Mouse (Mus musculus) megakaryocyte progenitor cell, adult 5-6 weeks (primary cell): ENCODE measurements around the gene Igdcc4. TPM values are rescaled to one million over a fixed set of nuclear protein-coding genes. Genes with fewer than 3 reads are reported as not detected.

Experiments
- ATAC-seq: replicated peaks from 2 replicates; pipeline ENCODE4 v1.8.0; 2016; ENCODE audit warnings: mild to moderate bottlenecking, moderate TSS enrichment, inconsistent platforms; ENCODE audit not compliant: poor library complexity
- total RNA-seq, 2 experiments: library from RNA; stranded (forward) in 1 of 2; stranded (reverse) in 1 of 2; fragments of 157-497, 149-512 nt in 1 of 2; fragments of 200-1000 nt in 1 of 2; gene quantifications; 2 replicates each; pipeline versions ENCODE4 v1.2.3 to v1.2.4; 2015 to 2017

Igdcc4 gene
- total RNA-seq, 2 experiments from 2014 or later: under 0.01 to 0.02 TPM

- ATAC-seq: no peak
Observed at GRCm38 (mm10) chr9:65109132-65110072, 8.1 kb downstream of the Igdcc4 start.

GRCm38 (mm10) chr9:65111698-65112097, 10.4 kb downstream of the Igdcc4 start:
- ATAC-seq: no peak

- no peak; the same call in 1 of the 2 replicates for ATAC-seq
Observed at GRCm38 (mm10) chr9:65113694-65114093, 12.4 kb downstream of the Igdcc4 start.

GRCm38 (mm10) chr9:65115891-65116290, 14.6 kb downstream of the Igdcc4 start:
- ATAC-seq: no peak

- ATAC-seq: no peak
Observed at GRCm38 (mm10) chr9:65117516-65117915, 16.2 kb downstream of the Igdcc4 start.

- ATAC-seq: peak; percentile 84
Observed at GRCm38 (mm10) chr9:65120935-65121334, 19.6 kb downstream of the Igdcc4 start.

GRCm38 (mm10) chr9:65122545-65122944, 21.3 kb downstream of the Igdcc4 start:
- ATAC-seq: no peak

- peak; percentile 73 for ATAC-seq
Observed at GRCm38 (mm10) chr9:65123552-65124168, 22.4 kb downstream of the Igdcc4 start.

GRCm38 (mm10) chr9:65128123-65128815, 27.0 kb downstream of the Igdcc4 start:
- peak; percentile 83 for ATAC-seq

- peak; percentile 45; the same call in 1 of the 2 replicates for ATAC-seq
Observed at GRCm38 (mm10) chr9:65131717-65132116, 30.4 kb downstream of the Igdcc4 start.

- peak; percentile 91 for ATAC-seq
Observed at GRCm38 (mm10) chr9:65133739-65134138, 32.5 kb downstream of the Igdcc4 start.

GRCm38 (mm10) chr9:65135126-65135525, 33.8 kb downstream of the Igdcc4 start:
- no peak for ATAC-seq

GRCm38 (mm10) chr9:65140491-65140890, 39.2 kb downstream of the Igdcc4 start:
- no peak for ATAC-seq

GRCm38 (mm10) chr9:65140936-65141305, 39.6 kb downstream of the Igdcc4 start, which contains the start of gene Igdcc3:
Gene Igdcc3 (plus strand): TSS chr9:65141189.
- ATAC-seq: no peak

GRCm38 (mm10) chr9:65141306-65141975, 40.2 kb downstream of the Igdcc4 start:
- peak; percentile 57 for ATAC-seq

- peak; percentile 50; the same call in 1 of the 2 replicates for ATAC-seq
Observed at GRCm38 (mm10) chr9:65141976-65142318, 40.7 kb downstream of the Igdcc4 start.

- no peak for ATAC-seq
Observed at GRCm38 (mm10) chr9:65142399-65142798, 41.1 kb downstream of the Igdcc4 start.

- ATAC-seq: no peak
Observed at GRCm38 (mm10) chr9:65146001-65146400, 44.7 kb downstream of the Igdcc4 start.

GRCm38 (mm10) chr9:65148507-65148906, 47.2 kb downstream of the Igdcc4 start:
- no peak for ATAC-seq

GRCm38 (mm10) chr9:65152711-65153330, 51.5 kb downstream of the Igdcc4 start:
- ATAC-seq: no peak
